Comparison of ENCODE assay signal across 37 mouse cellular contexts in the genomic region with DNA sequence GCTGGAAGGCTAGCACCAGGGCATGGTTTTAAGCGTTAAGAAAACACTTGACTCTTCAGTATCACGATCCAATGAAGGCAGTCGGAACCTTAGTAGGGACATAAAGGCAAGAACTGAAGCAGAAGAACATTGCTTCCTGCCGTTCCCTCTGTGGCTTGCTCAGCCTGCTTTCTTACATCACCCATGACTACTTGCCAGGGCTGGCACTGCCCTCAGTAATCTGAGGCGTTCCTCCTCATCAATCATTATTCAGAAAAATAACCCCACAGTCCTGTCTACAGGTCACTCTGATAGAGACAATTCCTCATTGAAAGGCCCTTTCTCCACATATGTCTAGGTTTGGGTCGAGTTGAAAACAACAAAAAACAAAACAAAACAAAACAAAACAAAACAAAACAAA. TPM values are rescaled to one million over a fixed set of nuclear protein-coding genes. Genes with fewer than 3 reads are reported as not detected.
"Had no signal": no experiment of that assay in that cellular context is flagged by ENCODE, and none has a peak within 500 bp of the region (broad histone marks: within the 10 kb centered on the region; RNA-seq: fewer than 3 reads in every experiment).

No protein-coding gene starts in this region.

- ATAC-seq: hindbrain, postnatal 0 days; intestine, embryonic 16.5 days had no signal

- H3K27ac ChIP-seq: gastrocnemius, adult 2 months; heart, embryonic 13.5 days; heart, embryonic 15.5 days; hindbrain, embryonic 13.5 days; hindbrain, embryonic 15.5 days; hindbrain, postnatal 0 days; kidney, embryonic 15.5 days; kidney, postnatal 0 days; left cerebral cortex, adult 2 months; limb, embryonic 10.5 days; limb, embryonic 12.5 days; liver, embryonic 13.5 days had no signal

- H3K9me3 ChIP-seq: heart, embryonic 13.5 days; heart, embryonic 15.5 days; hindbrain, embryonic 13.5 days; hindbrain, embryonic 15.5 days; kidney, embryonic 15.5 days; limb, embryonic 10.5 days; limb, embryonic 12.5 days; liver, embryonic 13.5 days had no signal

- H3K27me3 ChIP-seq: heart, embryonic 13.5 days; heart, embryonic 15.5 days; hindbrain, embryonic 13.5 days; hindbrain, embryonic 15.5 days; kidney, embryonic 15.5 days; limb, embryonic 12.5 days; liver, embryonic 13.5 days had no signal

- H3K4me2 ChIP-seq: heart, embryonic 11.5 days; heart, embryonic 13.5 days; heart, embryonic 15.5 days; hindbrain, embryonic 13.5 days; hindbrain, embryonic 15.5 days; kidney, embryonic 15.5 days; limb, embryonic 12.5 days; liver, embryonic 13.5 days had no signal

- H3K4me3 ChIP-seq: gastrocnemius, adult 2 months; heart, embryonic 13.5 days; heart, embryonic 15.5 days; hindbrain, embryonic 13.5 days; hindbrain, embryonic 15.5 days; kidney, embryonic 15.5 days; left cerebral cortex, adult 2 months; limb, embryonic 10.5 days; limb, embryonic 12.5 days; liver, embryonic 13.5 days had no signal

- H3K36me3 ChIP-seq: heart, embryonic 13.5 days; heart, embryonic 15.5 days; hindbrain, embryonic 13.5 days; hindbrain, embryonic 15.5 days; kidney, embryonic 15.5 days; limb, embryonic 10.5 days; limb, embryonic 12.5 days; liver, embryonic 13.5 days had no signal

- DNase-seq: gastrocnemius, adult 2 months; gastrocnemius, postnatal 10 days; gastrocnemius, postnatal 25 days; heart, adult 18-20 months; heart, postnatal 14 days; heart, postnatal 36 days; kidney, adult 11 months; kidney, postnatal 14 days; liver; liver, embryonic 13.5 days had no signal

- H3K9ac ChIP-seq: heart, embryonic 13.5 days; heart, embryonic 15.5 days; hindbrain, embryonic 13.5 days; hindbrain, embryonic 15.5 days; kidney, embryonic 15.5 days; limb, embryonic 12.5 days; liver, embryonic 13.5 days had no signal

- H3K4me1 ChIP-seq: heart, embryonic 13.5 days; heart, embryonic 15.5 days; hindbrain, embryonic 13.5 days; hindbrain, embryonic 15.5 days; kidney, embryonic 15.5 days; limb, embryonic 10.5 days; limb, embryonic 12.5 days had no signal

RNA-seq across cellular contexts. Expression of a gene that starts 8.8 kb away (rescaled TPM):
- total RNA-seq: gastrocnemius, postnatal 10 days; gastrocnemius, postnatal 25 days; gastrocnemius, postnatal 4 days; granulocyte monocyte progenitor cell, adult 5-6 weeks; hematopoietic stem cell, adult 5-6 weeks; hindbrain, postnatal 0 days; layer of hippocampus, adult 18-20 months; layer of hippocampus, adult 8-10 months; layer of hippocampus, postnatal 10 days; layer of hippocampus, postnatal 25 days; left cerebral cortex, adult 2 months; left cerebral cortex, postnatal 36 days had no signal
- polyA plus RNA-seq: frontal cortex, adult 2 months; heart, embryonic 11.5 days; heart, embryonic 13.5 days; heart, embryonic 15.5 days; heart, postnatal 0 days; hindbrain, embryonic 11.5 days; hindbrain, embryonic 13.5 days; hindbrain, embryonic 15.5 days; hindbrain, postnatal 0 days; kidney, embryonic 15.5 days; kidney, postnatal 0 days; limb, embryonic 10.5 days; limb, embryonic 12.5 days; limb, embryonic 14.5 days; liver, embryonic 13.5 days had no signal

RNA-seq across cellular contexts. Expression of a gene that starts 12.1 kb away (rescaled TPM):
- total RNA-seq: gastrocnemius, adult 2 months; gastrocnemius, postnatal 10 days; gastrocnemius, postnatal 25 days; gastrocnemius, postnatal 4 days; granulocyte monocyte progenitor cell, adult 5-6 weeks; heart, adult 18-20 months; heart, postnatal 14 days; heart, postnatal 36 days; hematopoietic stem cell, adult 5-6 weeks; layer of hippocampus, adult 18-20 months; layer of hippocampus, adult 8-10 months; layer of hippocampus, postnatal 10 days; layer of hippocampus, postnatal 25 days; left cerebral cortex, adult 2 months; left cerebral cortex, postnatal 14 days; left cerebral cortex, postnatal 36 days had no signal
- polyA plus RNA-seq: heart, embryonic 11.5 days; heart, embryonic 13.5 days; heart, embryonic 15.5 days; heart, postnatal 0 days; hindbrain, embryonic 11.5 days; hindbrain, embryonic 13.5 days; intestine, embryonic 14.5 days; intestine, embryonic 16.5 days; kidney, embryonic 15.5 days; kidney, postnatal 0 days; large intestine, adult 2 months; limb, embryonic 10.5 days; limb, embryonic 12.5 days; limb, embryonic 14.5 days; liver, embryonic 13.5 days had no signal

RNA-seq across cellular contexts. Expression of a gene that starts 23.3 kb away (rescaled TPM):
- total RNA-seq: gastrocnemius, adult 2 months; gastrocnemius, postnatal 10 days; gastrocnemius, postnatal 25 days; gastrocnemius, postnatal 4 days; granulocyte monocyte progenitor cell, adult 5-6 weeks; heart, adult 18-20 months; heart, postnatal 14 days; heart, postnatal 36 days; hematopoietic stem cell, adult 5-6 weeks; hindbrain, postnatal 0 days; layer of hippocampus, adult 8-10 months; layer of hippocampus, postnatal 10 days; layer of hippocampus, postnatal 25 days; left cerebral cortex, adult 2 months; left cerebral cortex, postnatal 14 days; left cerebral cortex, postnatal 36 days had no signal
- polyA plus RNA-seq: frontal cortex, adult 2 months; heart, embryonic 11.5 days; heart, embryonic 13.5 days; heart, embryonic 15.5 days; heart, postnatal 0 days; hindbrain, embryonic 11.5 days; hindbrain, embryonic 13.5 days; hindbrain, embryonic 15.5 days; hindbrain, postnatal 0 days; intestine, embryonic 16.5 days; kidney, embryonic 15.5 days; kidney, postnatal 0 days; limb, embryonic 10.5 days; limb, embryonic 12.5 days; limb, embryonic 14.5 days; liver, embryonic 13.5 days had no signal

RNA-seq across cellular contexts. Expression of a gene that starts 29.5 kb away (rescaled TPM):
- total RNA-seq: gastrocnemius, adult 2 months; gastrocnemius, postnatal 10 days; gastrocnemius, postnatal 25 days; gastrocnemius, postnatal 4 days; granulocyte monocyte progenitor cell, adult 5-6 weeks; heart, adult 18-20 months; heart, postnatal 14 days; heart, postnatal 36 days; hematopoietic stem cell, adult 5-6 weeks; hindbrain, postnatal 0 days; layer of hippocampus, adult 18-20 months; layer of hippocampus, adult 8-10 months; layer of hippocampus, postnatal 10 days; layer of hippocampus, postnatal 25 days; left cerebral cortex, adult 2 months; left cerebral cortex, postnatal 14 days; left cerebral cortex, postnatal 36 days had no signal
- polyA plus RNA-seq: frontal cortex, adult 2 months; heart, embryonic 11.5 days; heart, embryonic 13.5 days; heart, embryonic 15.5 days; heart, postnatal 0 days; hindbrain, embryonic 11.5 days; hindbrain, embryonic 13.5 days; hindbrain, embryonic 15.5 days; hindbrain, postnatal 0 days; intestine, embryonic 14.5 days; intestine, embryonic 16.5 days; kidney, embryonic 15.5 days; kidney, postnatal 0 days; large intestine, adult 2 months; limb, embryonic 10.5 days; limb, embryonic 12.5 days; limb, embryonic 14.5 days; liver, embryonic 13.5 days had no signal

RNA-seq across cellular contexts. Expression of a gene that starts 33.2 kb away (rescaled TPM):
- total RNA-seq: gastrocnemius, adult 2 months; gastrocnemius, postnatal 25 days; heart, adult 18-20 months; heart, postnatal 36 days; layer of hippocampus, adult 18-20 months; left cerebral cortex, adult 2 months; left cerebral cortex, postnatal 36 days had no signal
